Mouse (Mus musculus) cerebellum, postnatal 25 days (tissue): ENCODE measurements at regions not wholly inside any gene's neighbourhood (a gene's known extent, or its start where the extent isn't known, plus 50 kb on each side); places are given as distances from the start of the nearest gene placed in this dataset.

ENCODE experiments used
- DNase-seq, 2 experiments: peaks; one replicate each; pipeline ENCODE4 v3.0.0; 2021; ENCODE audit warnings: mixed read lengths in 2 of 2

DNA sequence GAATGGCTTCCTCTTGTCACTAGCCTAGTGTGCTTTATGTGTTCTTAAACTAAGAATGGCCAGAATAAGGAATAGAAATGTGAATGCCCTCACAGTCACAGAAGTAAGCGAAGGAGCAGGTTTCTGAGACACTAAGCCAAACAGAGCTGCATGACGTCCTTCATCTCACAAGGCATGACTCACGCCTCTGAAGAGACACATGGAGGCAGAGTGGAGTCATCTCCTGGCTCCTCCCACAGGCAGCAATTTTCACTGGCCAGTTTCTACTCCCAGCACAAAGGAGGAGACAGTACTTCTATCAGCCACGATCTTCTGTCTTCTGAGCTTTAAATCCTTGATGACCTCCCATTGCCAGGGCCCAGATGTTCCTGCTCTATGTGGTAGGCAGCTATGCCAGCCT, 291.3 kb upstream of the Rnf32 start:
- no peak for DNase-seq

DNA sequence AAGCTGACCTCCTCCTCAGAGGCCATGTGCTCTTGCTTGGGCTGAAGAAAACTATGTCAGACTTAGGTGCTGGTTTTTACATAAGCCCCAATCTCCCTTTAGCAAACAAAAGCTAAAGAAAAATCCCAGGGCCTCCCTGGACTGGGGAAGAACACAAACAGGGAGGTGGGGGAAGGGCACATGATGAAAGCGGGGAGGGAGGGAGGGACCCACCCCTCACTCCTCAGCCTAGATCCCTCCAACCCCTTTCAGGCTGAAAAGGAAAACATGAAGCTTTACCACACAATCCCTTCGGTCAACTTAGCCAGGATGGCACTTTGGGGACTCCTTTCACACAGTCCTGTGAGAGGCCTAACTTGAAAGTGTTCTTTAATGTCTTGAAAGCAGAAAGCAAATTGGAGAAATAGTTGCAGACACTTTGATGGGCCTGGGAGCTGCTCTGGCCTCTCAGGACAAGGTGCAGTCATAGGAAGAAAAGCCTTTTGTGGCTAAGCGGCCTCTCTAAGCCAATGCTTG, 291.9 kb upstream of the Rnf32 start:
- no peak for DNase-seq

DNA sequence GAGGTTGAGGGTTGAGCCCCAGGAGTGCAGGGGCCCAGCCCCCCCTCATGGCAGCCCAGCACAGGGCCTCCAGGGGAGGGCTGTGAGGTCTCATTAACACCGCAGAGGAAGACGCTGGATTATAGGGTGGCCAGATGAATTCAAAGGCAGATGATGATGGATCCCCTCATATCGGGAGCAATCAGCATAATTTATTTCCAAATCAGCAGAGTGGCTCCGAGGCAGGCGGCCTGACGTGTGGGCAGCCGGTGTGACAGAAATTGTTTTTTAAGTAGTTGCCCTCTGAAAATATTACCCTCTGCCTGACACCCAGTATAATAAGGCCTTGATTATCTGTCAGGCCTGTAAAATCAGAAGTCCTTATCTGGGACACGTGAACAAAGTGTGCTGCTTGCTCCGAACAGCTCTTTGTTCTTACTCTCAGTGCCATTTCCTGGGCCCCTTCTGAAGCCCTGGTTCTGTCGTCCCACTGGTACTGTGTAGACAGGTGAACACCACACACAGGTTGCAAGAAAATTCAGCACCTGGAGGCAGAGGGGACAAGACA, 303.0 kb upstream of the Rnf32 start:
- DNase-seq: no peak

GRCm38 (mm10) chr5:28891988-28892387, 303.8 kb upstream of the Rnf32 start:
- no peak for DNase-seq

- DNase-seq: no peak
These were observed 310.9 kb upstream of the Rnf32 start for GRCm38 (mm10) chr5:28884746-28885365.

DNA sequence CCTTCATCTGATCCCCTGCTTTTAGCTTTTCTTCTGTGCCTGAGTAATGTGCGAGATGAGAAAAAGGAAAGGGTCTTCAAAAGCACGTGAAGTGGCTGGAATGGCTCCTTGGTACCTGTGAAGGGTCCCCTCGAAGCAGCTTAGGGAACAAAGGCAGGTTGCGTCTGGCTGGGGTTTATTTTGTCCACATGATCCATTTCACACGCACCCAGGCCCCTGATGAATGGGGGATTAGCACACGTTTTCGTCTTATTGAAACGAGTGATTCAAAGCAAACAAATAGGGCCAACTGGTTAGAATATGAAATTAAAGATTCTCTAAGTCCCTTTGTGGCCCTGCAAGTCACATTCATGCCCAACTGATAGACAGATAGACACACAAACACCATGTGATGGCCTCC, 319.6 kb upstream of the Rnf32 start:
- no peak for DNase-seq

DNA sequence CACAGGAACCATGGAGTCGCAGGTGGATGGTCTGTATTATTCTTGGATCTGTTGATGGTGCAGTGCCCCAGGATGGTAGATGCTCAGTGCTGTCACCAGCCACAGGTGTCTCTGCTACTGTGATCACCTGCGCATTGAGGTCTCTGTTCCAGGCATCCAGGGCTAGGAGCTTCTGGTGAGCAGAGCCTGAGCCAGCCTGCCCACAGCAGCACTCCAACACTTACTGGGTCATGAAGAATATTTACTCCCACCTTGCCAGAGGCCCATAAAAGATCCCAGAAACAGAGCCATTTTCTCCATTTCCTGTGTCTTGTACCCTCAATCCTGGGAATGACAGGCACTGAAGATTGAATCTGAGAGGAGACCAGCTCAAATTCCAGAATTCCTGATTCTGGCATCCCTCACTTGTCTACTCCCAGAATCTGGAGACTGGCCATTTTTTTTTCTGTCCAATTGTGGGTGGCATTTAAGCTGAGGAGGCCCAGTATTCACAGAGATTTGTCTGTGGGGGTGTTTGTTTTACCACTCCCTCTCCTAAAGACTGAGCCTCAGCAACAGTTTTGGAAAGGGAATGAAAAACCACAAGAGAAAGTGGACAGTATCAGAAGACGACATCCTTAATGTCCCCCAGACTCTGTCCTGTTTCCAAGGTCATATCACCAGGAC, 322.1 kb upstream of the Rnf32 start:
- DNase-seq: no peak

DNA sequence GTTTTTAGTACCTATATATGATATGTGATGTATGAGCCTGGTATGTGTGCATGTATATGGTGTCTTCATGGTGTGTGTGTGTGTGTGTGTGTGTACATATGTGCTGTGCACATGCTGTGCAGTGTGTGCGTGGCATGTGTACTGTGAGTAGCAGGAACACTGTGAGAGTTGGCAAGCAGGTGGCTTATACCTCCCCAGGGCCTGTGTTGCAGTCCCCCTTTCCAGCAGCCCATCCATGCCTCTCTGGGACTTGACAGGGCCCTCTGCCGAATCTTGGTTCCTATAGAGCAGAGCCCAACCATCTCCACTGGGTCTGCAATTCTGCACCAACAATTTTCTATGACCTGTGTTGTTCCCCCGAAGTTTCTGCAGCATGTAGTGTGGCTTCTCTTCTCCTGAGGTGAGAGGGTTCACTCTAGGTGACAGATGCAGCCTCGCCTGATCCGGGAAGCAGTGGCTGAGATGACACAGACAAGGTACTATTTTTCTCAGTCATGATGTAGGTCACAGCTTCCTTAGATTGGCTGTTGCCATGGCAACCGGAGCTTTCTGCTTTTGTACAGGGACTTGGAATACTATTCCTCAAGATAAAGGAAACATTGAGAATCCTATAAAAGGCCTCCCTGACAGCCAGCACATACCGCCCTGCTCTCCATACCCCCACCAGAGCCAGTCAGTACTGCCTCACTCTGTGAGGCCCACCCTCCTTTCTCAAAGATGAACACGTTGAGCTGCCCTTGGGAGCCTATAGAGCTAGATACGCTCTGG, 336.0 kb upstream of the Rnf32 start:
- peak in 1 of 2 experiments; percentile 38 for DNase-seq

- peak; percentile 40 to 56 for DNase-seq
These were observed 357.5 kb upstream of the Rnf32 start for GRCm38 (mm10) chr5:28838141-28838925.

DNA sequence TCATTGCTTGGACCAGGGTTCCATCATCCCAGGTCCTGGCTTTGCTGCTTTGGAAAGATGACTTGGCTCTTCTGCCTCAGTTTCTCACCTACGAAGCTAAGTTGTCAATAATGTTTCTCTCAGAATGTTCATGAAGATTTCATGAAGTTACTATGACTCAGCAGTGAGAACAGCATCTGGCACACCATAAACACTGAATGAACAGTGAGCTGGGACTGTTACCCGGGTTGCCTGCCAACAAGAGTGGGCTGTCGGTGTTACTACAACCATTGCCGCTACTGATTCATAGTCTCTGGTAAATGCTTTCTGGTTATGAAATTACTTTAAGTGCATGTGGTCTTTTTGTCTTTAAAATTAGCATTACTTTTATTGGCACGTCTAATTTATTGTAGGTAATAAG, 352.0 kb upstream of the Shh start:
- no peak for DNase-seq

- DNase-seq: peak in 1 of 2 experiments; percentile 9
These were observed 340.9 kb upstream of the Shh start for GRCm38 (mm10) chr5:28807950-28808349.

DNA sequence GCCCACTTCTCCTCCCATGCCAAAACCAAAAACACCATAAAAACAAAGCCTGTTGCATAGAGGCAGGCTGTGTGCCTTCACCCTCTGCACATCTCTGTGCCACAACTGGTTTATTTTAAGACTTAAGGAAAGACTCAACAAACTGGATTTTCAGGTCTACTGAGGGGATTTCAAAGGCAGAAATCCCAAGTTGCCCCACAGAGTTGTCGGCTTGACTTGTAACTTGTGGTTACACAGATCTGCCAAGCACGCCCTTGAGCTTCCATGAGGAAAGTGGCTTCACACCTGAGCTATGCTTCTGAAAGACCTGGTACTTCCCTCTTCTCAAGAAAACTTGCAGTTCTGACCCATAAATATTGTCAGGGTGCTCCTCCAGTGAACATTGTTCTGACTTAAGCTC, 332.4 kb upstream of the Shh start:
- DNase-seq: no peak

GRCm38 (mm10) chr5:28798361-28798760, 331.3 kb upstream of the Shh start:
- DNase-seq: no peak

GRCm38 (mm10) chr5:28795130-28795758, 328.2 kb upstream of the Shh start:
- no peak for DNase-seq

DNA sequence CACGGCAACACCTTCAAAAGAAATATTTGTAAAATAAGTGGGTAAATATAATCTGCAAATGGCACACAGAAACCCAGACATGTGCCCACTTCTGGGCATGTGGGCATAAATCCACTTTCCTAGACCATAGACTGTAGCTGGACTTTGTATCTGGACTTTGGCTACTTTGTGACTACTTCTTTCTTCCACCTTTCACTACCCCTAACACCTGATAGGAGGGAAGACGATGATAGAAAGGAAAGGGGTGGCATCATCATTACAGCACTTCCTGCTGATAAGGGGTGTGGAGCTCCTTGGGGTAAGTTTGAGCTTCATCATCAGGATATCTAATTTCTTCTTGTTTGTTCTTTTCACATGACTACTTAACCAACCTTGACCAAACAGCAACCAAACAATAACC, 326.7 kb upstream of the Shh start:
- DNase-seq: no peak

GRCm38 (mm10) chr5:28785347-28786060, 318.4 kb upstream of the Shh start:
- DNase-seq: no peak

DNA sequence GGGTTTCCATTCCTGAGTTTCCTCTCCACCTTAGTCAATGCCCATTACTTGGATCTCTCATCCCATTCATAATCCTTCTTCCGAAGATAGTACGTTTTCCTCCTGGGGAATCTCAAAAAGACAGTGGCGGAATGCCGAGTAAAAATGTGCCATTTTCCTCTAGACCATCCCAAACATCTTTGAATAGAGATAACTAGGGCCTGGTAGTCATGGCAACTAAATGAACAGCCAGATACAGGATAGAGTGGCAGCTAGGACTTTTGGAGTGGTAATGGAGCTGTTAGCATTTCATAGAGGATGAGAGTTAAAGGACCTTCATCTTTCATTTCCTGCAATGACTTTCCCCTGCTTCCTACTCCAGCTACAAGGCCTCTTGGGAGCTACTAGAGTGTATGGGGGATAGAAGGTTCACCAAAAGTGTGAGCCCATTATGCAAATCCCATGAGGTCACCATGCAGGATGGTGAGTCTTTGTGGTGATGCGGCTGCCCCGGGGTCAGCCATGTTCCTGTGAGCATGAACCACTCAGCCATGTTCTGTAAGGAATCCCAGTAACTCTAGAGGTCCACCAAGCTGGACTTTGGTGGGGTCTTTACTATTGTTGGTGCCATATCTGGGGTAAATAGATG, 317.4 kb upstream of the Shh start:
- DNase-seq: no peak

DNA sequence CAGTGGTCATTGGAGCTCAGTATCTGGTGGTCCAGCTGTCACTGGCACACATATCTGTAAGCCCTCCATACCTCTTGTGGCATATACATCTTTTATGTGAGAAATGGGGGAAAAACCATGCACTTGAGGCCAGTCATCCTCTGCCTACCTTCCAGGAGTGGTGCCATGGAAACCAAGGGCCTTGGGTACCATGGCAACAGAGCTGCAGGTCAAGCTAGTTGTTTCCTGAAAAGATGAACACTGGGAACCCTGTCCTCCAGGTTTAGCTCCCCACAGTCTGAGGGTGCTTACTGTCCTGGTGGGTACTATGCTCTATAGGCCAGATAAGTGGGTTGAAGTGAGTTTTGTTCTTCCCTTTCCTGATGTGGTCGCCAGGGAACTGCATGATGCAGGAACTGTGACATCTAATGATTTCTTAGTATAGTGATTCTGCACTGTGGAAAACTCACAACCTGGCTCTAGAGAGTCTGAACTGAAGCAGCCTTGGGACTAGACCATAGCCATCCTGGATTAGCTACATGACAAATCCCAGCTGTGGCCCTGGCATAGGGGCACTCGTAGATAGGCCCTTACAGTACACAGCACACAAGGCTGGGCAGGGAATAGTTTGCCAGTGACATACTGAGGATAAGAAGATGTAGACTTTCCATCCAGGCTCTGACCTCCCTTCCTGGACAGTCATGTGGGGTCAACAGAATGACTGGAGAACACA, 308.7 kb upstream of the Shh start:
- no peak for DNase-seq

GRCm38 (mm10) chr5:28771796-28772195, 304.7 kb upstream of the Shh start:
- no peak for DNase-seq

- DNase-seq: no peak
These were observed 289.3 kb upstream of the Shh start for GRCm38 (mm10) chr5:28756171-28756948.
